Mouse (Mus musculus): ENCODE measurements around the gene 6820408C15Rik.
A peak's percentile ranks its signal among the peaks of the same experiment; 100 is the strongest.
"Not testable (repeated sequence)": the region's sequence is repeated elsewhere in the genome, so short reads cannot be mapped to it uniquely, and the experiment has no call there.

6820408C15Rik gene

DNA sequence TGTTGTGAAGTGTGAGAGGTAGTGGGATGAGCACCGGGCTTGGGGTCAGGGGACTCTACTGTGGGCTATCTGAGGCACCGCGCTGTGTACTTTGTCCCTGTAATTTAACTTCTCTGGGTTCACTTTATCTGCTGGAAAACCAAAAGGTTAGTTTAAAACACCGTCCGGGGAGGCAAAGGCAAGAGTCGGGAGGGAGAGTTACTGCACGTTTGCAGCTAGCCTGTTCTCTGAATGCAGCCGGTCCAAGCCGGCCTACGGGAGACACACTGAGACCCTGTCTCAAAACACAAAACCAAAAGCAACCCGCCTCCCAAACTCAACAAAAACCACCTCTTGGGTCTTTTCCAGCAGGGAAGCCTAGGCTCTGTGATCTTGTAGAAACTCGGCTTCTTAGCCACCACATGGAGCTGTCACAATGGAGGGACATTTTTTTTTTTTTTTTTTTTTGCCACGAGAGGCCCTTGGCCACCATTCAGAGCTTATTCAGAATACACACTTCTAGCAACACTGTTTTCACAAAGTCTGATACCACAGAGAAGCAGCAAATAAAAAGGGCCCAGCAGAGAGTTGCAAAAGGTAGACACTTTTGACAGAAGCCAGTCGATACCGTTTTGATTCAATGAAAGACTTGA is 2.7 kb upstream of the 6820408C15Rik start:
- DNase-seq: no peak

DNA sequence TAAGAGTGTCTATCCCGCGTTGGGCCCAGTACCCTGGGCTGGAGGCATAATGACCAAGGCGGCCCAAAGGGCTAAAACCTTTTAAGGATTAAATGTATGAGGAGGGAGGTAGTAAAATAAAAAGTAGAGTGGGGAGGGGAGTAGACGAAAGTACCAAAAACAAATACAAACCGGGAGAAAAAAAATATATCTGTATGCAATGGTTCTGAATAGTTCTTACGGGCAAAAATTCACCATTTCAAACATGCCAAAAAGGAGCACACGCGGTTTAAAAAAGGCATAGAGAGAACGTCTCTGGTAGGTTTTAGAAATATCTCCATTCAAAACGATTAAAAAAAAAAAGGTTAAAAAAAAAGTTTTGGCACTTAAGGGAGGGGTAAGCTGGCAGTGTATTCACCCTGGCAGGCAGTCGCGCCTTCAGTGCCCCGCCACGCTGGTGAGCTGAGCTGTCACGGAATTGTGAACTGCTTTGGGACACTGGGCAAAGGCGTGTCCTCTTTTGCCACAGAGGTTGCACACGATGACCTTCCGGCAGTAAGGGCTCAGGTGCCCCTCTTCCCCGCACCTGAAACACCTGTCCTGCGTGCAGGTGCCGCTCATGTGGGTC is 2.1 kb upstream of the 6820408C15Rik start:
- no peak for DNase-seq

DNA sequence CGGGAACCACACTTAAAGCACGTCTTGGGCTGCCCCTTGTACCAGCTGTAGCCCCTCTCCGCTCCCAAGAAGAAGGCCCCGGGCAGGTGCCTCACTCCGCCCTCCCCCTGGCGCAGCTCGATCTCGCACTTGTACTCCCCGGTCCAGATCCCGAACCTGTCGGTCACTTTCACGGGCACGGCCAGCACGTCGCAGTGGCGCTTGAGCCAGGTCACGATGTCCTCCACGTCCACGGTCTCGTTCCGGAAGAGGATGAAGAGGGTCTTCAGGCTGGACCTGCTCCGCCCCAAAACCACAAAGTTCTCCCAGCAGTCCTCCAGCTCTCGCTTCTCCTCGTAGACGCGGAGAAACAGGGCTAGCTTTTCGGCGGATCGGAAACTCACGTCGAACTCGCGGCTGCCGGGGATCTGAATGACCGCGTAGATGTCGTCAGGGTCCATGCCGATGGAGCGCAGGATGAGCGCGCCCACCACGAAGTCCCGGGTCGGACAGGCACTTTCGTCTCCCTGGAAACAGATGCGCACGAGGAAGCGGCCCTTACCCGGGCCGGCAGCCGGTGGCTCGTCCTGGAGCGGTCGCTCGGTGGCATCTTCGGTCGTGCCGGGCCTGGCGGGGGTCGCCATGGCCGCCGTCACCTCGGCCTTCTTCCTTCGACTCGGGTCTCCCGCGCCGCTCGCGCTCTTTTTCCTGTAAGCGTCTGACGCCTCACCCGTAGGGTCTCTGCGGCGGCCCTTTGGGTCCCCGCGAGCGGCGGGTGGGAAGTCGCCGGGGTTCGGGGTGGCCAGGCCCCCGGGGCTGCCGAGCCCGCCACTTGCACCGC is 1.4 kb upstream of the 6820408C15Rik start:
- DNase-seq: peak; percentile 19 to 25

DNA sequence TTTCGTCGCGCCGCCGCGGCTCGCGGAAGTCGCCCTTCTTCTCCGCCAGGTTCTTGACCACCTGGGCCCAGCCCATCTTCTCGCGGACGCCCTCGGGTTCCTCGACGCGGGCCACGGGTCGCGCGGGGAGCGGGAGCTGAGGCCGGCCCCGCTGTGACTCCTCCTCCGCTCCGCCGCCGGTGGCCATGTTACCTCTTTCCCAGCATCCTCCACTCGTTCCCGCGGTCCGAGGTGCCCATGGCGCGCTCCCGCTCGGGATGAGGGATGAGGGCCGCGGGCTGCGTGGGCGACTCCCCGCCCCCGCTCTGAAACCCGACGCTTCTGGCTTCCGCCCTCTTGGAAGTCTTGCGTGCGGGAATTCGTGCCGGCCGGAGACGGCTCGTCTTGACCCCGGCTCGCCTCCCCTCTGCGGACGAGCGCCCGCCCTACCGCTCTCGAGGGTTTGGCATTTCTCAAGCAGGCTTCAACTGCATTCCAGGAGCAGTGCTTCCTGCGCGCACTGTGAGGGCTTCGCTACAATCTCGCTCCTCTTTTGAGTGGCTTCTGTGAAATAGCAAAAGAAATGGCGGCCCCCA is 709 bp upstream of the 6820408C15Rik start, which contains the start of gene Zcchc3:
Gene Zcchc3 (minus strand): TSS at position 437 of the 575 bp plus-strand sequence.
- DNase-seq: peak; percentile 32 to 35

DNA sequence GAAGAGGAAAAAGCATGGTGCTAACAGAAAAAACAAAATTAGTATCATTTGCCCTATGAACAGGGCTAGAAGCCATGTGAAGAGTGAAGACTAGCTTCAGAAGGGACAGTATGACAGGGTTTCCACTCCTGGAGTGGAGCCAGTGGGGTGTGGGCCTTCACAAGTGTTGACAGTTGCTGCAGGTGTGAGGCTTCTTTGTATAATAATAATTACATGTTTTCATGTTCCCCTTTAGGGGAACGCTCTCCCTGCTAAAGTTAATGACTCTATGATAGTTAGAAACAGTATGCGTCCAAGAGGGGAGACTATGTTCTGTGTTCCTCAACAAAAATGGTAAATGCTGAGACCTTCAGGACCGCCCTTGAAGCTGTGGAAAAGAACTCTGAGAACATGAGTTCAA is 399 bp downstream of the 6820408C15Rik start:
- no peak for DNase-seq

DNA sequence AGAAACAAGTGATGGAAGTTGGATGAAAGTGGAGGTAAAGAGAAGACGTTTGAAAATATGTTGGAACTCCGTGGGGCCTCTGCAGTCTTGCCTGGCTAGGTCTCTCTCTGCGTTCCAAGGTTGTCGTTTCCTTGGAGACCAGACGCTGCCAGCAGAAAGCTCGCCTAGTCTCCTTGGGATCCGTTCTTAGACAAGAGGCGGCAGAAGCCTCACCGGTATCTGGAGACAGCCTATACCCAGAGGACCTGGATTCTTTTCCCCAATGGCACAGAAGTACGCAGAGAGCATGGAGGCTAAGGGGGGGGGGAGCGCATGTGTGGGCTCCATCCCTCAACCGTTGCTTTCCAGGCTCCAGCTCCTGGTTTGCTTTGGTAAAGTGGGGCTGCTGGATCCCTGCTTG is 12.1 kb downstream of the 6820408C15Rik start:
- no peak for DNase-seq

DNA sequence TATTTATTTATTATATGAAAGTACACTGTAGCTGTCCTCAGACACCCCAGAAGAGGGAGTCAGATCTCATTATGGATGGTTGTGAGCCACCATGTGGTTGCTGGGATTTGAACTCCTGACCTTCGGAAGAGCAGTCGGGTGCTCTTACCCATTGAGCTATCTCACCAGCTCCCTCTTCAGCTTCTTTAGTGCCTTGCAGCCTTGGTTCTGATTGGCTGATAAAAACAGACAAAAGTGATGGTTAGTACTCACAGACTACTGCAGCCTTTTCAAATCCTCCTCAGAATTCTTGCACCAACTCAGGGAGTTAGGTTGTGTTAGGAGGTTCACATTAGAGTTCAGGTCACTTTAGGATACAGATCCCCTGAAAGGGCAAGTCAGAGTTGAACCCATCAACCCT is 13.1 kb downstream of the 6820408C15Rik start:
- not testable (repeated sequence) for DNase-seq

DNA sequence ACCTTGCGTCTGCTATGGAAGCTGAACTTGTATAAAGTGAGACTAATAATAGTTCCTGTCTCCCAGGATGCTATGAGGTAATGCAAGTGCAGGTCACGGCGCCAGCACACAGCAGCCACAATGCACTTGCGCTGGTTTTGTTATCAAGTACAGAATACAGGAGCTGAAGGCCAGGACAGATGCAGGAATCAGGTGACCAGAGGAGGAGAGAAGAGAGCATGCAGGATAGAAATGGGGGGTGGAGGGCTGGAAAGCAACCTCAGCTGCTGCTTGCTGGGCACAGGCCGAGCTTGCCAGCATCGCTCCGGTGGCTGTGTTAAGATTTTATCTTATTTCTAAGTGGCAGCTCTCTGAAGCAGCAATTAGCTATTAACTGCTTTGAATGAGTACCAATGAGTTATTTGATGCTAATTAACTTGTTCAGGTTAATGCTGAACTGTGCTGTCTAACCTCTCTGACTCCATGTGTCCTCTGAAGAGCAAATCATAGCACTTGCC is 21.1 kb downstream of the 6820408C15Rik start:
- no peak for DNase-seq

DNA sequence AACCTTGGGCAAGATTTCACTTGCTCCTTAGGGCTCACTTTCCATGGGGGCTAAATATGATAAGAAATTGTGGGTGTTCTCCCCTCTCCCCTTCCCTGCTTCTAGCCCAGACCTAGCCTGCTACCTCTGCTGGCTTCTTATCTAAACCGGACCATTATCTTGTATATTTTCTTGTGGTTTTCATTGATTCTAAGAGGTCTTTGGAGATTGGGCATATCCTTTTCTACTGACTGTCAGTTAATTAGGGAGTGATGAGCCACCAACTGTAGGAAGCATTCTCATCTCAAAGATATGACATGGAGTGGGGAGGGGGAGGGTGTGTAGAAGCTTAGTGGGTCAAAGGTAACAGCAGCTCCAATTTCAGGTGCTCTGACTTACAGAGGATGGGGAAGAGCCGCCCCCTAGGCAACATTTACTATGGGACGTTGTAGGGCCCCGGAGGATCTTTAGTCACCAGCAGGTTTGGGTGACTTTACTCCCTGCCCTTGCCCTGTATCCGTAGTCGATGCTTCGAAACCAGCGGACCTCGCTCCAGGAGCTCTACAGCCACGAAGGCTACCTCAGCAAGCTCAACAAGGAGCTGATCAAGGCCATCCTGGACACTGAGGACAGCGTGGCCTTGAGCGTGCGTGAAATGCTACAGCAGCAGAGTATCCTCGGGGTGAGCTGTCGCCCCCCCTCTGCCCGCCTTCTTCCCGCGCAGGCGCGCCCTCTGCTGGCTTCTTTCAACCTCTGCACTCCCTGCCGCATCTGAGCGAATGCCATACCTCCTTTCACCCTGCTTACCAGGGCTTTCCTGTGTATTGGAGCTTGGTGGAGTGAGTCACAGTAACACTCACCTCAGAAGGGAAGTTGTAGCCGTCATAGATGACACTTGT is 21.8 kb downstream of the 6820408C15Rik start:
- DNase-seq: peak; percentile 73 to 77

DNA sequence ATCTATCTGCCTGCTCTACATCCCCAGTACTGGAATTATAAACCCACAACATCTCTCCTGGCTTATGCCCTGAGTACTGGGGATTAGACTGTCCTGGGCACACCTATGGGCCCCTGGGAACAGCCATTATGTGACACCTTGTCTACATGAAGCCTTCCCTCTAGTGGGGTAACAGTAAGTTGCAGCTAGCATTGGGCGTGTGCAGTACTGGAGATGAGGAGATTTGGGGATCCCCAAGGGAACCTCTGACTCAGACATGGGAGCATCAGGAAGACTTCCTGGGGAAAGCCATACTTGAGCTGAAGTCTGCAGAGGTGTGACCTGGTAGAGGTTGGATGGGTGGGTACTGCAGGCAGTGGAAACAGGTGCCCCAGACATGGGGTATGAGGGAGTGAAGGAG is 23.6 kb downstream of the 6820408C15Rik start:
- no peak for DNase-seq

DNA sequence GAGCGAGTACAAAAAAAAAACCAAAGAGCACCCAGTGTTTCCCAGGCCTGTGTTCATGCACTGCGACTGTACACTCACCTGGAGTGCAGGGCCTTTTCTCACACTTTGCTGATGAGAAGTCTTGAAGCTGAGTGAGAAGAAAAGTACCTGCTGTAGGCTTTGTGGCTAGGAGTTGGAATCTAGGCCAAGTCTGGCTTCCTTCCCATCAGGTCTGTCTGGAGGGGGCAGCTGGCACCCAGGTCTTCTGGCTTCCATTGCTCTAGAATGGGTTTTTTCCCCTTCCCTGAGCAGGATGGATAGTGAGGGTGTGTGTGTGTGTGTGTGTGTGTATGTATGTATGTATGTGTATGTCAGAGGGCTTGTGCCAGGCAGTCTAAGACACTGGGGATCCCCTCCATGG is 24.4 kb downstream of the 6820408C15Rik start:
- DNase-seq: no peak

DNA sequence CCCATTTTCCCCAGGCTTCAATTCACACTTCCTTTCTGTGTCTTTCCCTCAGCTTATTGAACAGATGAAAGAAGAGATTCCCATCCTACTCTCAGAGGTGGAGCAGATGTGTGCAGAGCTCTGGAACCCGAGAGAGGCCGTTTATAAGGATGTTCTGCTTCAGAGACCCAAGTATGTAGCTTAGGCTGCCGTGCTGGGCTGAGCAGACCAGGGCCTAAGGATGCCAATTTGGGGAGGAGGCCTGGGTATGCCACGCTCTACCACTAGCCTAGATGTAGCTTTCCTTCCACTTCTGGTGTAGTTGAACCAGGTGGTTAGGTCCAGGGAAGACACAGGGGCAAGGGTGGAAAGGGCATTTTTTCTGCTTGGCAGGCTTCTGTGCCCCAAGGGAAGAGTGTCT is 26.9 kb downstream of the 6820408C15Rik start:
- DNase-seq: no peak

DNA sequence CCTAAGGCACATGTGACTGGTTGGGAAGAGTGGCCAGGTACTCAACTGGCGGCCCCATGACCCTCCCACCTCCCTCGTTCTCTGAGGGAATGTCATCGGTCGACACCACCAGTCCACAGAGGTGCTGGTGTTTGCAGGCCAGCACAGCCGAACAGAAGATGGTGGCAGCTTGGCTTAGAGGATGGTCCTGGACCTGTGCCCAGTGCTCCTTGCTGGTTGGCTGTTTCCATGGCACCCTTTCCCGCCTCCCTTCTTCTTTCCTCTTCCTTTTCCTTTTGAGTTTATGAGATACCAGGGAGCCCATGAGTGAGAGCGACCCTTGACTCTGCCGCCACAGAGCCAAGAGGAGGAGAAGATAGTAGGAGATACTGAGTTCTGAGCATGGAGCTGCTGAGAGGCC is 27.9 kb downstream of the 6820408C15Rik start:
- no peak for DNase-seq

DNA sequence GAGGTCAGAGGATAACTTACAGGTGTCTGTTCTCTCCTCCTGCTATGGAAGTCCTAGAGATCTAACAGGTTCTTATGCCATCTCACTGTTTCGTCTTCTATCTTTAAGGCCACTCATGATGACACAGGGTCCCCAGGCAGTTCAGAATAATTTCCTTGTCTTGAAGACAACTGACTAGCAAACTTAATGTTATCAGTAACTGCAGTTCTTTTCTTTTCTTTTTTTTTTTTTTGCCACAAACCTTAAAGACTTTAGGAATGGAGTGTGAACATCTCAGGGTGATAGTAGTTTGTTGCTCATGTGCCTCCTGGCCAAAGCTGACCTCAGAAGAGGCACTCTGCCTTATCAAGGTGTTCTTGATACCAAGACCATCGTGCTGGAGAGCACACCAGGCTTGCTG is 31.3 kb downstream of the 6820408C15Rik start:
- DNase-seq: no peak

DNA sequence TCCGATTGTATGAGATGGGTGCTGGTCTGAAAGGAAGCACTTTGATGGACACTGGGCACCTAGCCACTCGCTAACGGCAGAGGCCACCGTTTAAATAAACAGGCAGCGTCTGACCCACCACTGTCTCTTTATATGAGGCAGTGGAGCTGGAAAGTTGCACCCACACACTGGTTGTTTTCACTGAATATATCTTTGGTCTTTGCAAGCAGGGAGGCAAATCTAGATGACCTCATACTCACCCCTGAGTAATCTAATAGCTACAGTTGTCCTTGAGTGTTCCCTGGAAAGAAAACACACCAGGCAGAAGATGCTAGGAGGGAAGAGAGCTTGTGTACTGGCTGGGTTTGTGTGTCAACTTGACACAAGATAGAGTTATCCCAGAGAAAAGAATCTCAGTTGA is 32.1 kb downstream of the 6820408C15Rik start:
- no peak for DNase-seq

DNA sequence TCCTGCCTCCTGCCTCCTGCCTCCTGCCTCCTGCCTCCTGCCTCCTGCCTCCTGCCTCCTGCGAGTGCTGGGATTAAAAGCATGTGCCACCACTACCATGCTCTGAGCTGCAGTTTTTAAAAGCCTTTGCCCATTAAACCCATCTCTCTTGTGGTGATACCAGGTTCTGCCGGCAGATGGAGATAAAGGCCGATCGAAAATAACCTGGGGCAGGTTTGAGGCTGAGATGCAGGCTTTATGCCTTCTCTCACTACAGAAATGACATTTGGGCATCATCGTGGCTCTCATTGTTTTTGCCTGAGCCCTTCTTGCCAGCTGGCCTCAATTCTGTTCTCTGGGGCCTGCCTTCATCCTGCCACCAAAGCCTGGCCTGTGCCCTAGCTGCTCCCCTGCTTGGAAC is 34.9 kb downstream of the 6820408C15Rik start:
- peak; percentile 17 to 33 for DNase-seq

DNA sequence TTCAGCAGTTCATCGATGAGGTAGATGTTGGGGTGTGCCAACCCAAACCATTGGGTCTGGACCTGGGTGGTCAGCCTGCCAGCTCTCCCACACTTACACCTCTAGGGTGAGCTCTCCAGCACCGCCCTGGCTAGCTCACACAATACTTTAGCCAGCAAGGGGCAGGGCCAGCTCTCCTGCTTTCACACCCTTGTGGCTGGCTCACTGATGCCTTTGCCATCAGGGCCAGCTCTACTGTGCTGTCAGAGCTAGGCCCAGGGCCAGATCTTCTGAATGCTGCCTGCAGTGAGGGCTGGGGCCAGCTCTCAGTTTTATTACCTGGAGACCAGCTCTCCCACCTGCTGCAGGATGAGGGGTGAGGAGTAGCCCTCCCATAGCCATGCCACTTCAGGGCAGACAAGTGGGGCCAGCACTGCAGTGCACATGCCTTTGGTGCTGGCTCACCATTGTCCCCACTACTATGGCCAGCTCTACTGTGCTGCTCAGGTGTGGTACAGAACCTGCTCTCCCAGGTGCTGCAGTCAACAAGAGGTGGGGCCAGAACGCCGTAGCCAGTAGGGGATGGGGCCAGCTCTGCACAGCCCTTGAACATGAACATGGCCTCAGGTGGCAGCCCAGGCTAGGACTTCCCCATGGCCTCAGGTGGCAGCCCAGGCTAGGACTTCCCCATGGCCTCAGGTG is 36.9 kb downstream of the 6820408C15Rik start:
- no peak for DNase-seq

DNA sequence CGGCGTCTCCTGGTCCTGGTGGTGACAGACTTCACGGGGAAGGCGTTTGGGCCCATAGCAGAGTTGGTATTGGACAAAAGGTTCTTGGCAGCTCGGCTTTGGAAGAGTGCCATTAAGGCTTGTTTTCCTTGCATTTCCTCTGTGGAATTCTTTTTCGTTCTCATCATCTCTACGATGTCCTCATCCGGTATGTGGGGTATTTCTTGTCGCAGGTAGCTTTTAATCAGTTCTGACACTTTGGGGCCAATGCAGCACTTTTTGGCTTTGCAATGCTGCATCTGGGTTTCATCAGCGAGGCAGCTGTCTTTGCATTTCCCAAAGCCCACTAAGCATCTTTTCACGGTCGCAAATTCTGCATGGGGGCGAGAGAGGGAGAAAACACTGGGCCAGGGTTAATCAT is 43.9 kb downstream of the 6820408C15Rik start:
- DNase-seq: no peak

DNA sequence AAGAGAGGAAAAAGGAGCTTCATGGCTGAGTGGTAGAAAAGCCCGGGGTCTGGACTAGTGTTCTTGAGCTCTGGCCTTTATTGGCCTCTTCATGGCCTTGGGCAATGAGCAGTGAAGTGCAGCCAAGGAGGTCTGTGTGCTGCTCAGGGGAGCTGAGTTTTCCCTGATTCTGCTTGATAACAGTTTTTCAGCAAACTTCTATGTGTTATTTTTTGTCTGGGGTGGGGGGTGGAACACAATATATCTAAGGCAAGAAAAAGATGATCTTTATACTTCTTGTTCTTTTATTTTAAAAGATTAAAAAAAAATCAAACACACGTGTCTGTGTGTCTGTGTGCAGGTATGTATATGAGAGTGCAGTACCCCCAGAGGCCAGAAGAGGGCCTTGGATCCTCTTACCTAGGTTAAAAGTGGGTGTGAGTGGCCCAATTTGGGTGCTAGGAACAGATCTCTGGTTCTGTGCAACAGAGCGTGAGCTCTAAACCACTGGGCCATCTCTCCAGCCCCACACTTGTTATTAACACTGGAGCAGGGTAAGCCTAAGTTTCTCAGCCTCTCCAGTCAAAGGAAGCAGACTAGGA is 49.3 kb downstream of the 6820408C15Rik start, which contains the start of gene Defb23:
Gene Defb23 (minus strand): TSS at position 51 of the 581 bp plus-strand sequence.
- no peak for DNase-seq

DNA sequence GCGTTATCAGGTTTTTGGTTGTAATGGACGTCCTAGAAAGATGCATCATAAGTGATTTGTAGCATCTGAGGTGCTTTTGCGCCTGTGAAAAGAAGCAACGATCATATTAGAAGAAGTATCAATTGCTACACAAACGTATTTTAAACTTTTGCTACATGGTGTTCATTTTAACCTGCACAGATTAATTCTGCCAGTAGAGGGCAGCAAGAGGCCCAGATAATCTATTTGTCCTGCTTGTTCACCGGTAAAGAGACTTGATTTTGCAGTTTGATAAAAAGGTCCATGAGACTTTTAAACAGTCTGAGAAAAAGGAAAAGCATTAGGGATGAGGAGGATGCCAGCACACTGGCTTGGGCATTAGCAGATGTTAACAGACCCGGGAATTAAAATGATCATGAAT is 55.6 kb downstream of the 6820408C15Rik start:
- no peak for DNase-seq

DNA sequence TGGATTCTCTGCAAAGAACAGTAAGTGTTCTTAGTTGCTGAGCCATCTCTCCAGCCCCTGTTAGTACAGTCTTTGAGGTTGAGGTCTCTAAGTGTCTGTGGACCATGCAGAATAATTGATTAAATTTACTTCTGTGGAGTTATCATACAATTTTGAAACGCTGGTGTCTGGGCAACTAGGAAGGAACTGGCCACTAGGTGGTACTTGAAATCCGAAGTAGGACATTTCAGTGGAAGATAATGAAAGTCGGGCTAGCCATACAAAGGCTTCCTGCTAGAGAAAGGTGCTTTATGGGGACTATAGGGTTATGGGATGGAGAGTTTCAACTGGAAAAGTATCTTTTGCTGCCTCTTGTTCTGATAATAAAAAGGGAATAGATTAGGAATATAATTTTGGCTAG is 57.0 kb downstream of the 6820408C15Rik start:
- DNase-seq: no peak

All from thymus, postnatal 36 days (tissue).